Mouse (Mus musculus) ES-E14 (cell line): ENCODE results near the gene Olfr883.

Source experiments
- CHD2 ChIP-seq: IDR thresholded peaks from 2 replicates; pipeline ENCODE4 v1.6.1; 2014; ENCODE audit warnings: mild to moderate bottlenecking, low read depth, low read length, inconsistent platforms
- MAFK ChIP-seq: IDR thresholded peaks from 2 replicates; pipeline ENCODE4 v1.6.1; 2014; ENCODE audit warnings: mild to moderate bottlenecking, low read depth, low read length, inconsistent platforms; ENCODE audit not compliant: insufficient read depth
- ZC3H11A ChIP-seq: IDR thresholded peaks from 2 replicates; pipeline ENCODE4 v1.6.1; 2012; ENCODE audit warnings: low read depth, mild to moderate bottlenecking, inconsistent platforms, low read length, borderline replicate concordance
- ZNF384 ChIP-seq: IDR thresholded peaks from 2 replicates; pipeline ENCODE4 v1.6.1; 2012; ENCODE audit warnings: low read depth, low read length, inconsistent platforms

- TF ChIP-seq ZNF384 (no peak), MAFK (no peak), CHD2 (no peak), ZC3H11A (no peak)
These were observed 20.6 kb downstream of the Olfr883 start, which contains the start of gene Olfr884 for GRCm38 (mm10) chr9:38046255-38046654.
